Mouse (Mus musculus): ENCODE results near the gene Ppp1r21.
A peak's percentile ranks its signal among the peaks of the same experiment; 100 is the strongest.

Gene Ppp1r21

DNA sequence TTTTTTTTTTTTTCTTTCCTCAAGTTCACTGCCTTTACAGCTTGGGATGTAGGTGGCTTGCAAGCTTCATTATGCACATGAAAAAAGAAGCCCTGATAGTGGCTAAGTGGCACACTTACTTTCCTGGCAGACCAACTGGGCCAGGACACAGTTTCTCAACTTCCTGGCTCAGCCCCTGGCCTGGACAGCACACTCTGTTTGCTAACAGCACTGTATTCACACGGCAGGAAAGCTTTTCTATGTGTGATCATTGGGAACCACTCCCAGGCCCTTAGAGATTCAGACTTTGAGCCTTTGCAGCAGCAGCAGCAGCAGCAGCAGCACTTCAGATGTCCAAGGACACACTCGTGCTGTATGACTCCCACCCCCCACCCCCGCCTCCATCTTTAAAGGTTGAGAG lies 84.3 kb downstream of the Ppp1r21 start:
- DNase-seq (ENCODE audit: low spot score) = no peak

DNA sequence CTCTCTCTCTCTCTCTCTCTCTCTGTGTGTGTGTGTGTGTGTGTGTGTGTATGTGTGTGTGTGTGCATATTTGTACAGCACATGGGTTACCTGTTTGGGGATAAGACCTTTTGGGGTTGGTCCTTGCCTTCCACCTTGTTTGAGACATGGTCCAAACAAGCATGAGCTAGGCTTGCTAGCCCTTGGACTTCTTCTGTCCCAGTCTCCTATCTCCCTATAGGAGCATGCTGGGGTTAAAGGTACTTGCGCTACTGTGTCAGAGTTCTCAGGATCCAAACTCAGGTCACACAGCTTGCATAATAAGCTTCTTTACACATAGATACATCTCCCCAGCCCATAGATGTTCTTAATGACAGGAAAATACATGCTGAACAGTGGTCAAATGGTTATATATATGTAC lies 84.8 kb downstream of the Ppp1r21 start:
- no peak for DNase-seq (ENCODE audit: low spot score)

DNA sequence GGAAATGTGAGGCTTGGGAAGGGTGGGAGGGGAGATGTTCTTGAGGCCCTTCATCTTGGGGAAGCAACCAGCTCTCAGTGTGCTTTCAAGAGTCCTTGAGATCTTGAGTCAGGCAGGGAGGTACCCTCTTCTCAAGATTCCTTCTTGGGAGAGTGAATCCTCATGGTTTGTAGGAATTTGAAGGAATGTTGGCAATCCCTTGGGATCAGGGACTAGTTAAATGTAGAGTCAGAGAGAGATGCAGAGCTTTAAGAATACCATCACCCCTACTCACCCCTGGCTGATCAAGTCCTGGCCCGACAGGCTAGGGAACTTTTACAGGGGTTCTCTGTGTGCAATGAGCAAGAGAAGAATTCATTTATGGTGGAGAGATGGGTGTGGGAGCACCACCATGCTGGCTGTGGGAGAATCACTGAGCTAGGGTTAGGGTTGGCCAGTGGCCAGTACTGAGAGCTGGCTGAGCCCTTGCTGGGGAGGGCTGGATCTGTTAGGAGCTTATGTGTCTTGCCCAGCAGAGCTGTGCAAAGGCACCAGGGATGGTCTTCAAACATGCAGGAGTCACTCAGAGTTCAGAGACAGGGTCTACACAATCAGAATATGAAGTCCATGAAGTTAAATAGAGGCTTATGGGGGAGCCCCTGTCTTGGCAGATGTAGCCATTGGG lies 85.7 kb downstream of the Ppp1r21 start:
- DNase-seq (ENCODE audit: low spot score) = no peak

DNA sequence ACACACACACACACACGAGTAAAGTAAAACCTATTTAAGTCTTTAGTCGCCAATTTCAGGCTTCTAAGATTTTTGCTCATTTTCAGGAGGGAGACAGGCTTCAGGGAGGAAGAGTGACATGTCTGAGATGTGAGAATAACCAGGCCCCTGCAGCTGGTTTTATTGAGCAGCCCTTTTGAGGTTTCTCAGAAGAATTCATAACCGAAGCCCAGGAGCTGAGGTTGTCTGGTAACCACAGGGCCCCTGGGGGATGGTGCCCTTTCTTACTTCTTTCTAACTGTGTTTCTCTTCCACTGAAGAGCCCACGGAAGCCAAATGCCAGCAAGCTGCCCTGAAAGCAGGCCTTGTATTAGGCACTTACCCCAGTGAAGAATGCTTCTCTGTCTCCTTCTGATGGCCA lies 91.0 kb downstream of the Ppp1r21 start:
- no peak for DNase-seq (ENCODE audit: low spot score)

DNA sequence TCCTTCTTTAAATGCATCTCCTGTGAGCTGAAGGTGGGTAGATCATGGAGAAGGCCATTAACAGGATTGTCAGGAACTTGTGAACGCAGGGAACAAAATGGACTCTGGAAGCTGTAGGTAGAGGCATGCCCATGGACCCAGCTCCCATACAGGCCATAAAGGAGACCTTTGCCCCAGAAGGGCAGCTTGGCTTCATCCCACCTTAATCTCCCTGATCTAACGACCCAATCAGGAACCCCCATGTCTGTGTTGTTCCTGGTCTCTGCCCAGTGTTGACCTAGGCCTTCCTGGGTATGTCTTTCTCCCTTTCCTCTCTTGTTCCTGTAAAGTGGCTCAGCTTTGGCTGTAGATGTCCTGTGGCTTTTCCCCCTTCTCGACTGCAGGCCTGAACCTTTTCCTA lies 91.5 kb downstream of the Ppp1r21 start:
- no peak for DNase-seq (ENCODE audit: low spot score)

- DNase-seq (ENCODE audit: low spot score) = no peak
Observed at GRCm38 (mm10) chr17:88622711-88623110, 92.8 kb downstream of the Ppp1r21 start.

- DNase-seq (ENCODE audit: low spot score) = no peak
Observed at GRCm38 (mm10) chr17:88624386-88624785, 94.5 kb downstream of the Ppp1r21 start.

GRCm38 (mm10) chr17:88625350-88625749 lies 95.4 kb downstream of the Ppp1r21 start:
- no peak for DNase-seq (ENCODE audit: low spot score)

GRCm38 (mm10) chr17:88625931-88626330 lies 96.0 kb downstream of the Ppp1r21 start:
- DNase-seq (ENCODE audit: low spot score) = no peak

DNA sequence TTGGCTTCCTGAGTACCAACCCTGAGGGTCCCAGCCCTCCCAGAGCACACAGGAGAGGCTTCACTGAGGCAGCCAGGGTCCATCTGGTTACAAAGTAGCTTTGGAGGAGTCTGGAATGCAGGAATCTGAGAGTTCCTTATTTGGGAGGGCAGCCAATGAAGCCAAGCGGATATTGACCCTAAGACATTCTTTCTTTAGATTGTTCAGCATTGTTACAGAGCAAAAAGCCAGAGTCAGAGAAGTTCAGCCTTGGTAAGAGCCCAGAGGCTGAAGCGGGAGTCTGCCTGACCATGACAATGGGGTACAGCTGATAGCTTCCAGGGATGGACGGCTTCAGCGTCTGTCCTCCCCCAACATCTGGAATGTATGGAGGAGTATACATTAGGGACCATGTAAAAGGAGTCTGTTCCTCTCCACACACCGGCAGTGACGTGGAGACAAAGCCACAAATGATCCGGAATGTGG lies 96.5 kb downstream of the Ppp1r21 start:
- no peak for DNase-seq (ENCODE audit: low spot score)

DNA sequence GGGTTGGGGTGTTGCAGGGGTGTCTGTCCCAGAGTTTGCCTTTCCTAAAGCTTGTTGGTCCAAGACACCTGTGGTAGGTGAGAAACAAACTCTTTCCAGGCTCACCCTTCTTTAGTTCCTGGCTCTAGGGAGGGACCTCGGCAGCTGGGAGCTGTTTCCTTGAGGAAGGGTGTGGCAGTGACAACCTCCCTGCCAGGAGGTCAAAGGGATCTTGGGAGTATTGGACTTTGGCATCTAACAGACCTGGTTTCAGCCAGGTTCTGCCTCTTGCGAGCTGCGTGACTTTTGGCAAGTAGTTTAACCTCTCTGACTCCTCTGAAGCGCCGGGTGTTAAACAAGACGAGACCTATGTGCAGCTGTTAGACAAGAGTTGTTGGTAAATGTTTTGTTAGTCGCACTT lies 97.2 kb downstream of the Ppp1r21 start:
- no peak for DNase-seq (ENCODE audit: low spot score)

DNA sequence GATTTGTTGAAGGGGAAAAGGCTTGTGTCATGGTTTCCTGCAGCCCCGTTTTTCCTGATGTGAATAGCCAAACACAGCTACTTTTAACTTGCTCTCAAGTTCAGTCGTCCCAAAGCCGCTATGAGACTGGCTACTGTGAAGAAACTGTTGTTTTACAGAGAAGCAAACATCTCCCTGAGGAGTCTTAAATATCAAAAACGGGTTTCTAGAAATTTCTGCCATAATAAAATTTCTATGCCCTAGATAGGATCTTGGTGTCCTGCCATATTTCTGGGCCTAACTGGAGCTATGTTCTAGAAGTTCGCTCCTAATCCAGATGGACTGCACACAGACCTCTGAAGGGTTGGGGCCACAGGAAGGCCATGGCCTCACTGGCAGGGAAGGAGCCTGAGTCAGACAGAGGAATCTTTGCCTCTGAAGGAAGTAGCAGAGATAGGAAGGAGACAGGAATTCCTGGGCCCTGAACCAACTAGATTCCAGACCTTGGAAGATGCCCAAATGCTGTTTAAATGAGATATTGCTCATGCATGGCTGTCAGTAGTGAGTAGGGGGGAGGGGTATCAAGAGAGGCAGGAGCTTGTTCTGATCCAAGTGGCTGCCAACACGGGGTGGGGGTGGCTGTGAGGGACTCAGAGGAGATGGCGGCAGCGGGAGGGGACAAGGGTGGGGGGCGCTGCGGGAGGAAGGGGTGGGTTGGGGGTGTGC lies 98.9 kb downstream of the Ppp1r21 start:
- DNase-seq (ENCODE audit: low spot score) = peak; percentile 38

GRCm38 (mm10) chr17:88629381-88629759 lies 99.5 kb downstream of the Ppp1r21 start:
- DNase-seq (ENCODE audit: low spot score) = no peak

- peak; percentile 41 for DNase-seq (ENCODE audit: low spot score)
Observed at GRCm38 (mm10) chr17:88629931-88630553, 100.1 kb downstream of the Ppp1r21 start.

DNA sequence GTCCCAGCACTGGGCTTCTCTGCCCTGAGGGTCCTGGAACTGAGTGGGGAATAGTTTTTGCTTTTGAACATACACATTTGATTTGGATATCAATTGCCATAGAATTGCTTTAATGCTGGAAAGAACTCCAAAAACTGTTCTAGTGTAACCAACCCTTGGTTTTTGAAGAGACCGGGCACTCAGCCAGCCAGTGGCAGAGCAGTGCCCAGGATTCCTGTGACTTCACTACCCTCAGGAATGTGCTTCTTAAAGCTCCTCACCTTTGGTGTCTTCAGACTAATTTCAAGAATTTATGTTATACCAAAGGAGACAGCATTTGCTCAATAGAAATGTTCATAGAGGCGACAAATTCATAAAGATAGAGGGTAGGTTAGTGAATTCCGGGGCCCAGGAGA lies 100.6 kb downstream of the Ppp1r21 start:
- DNase-seq (ENCODE audit: low spot score) = no peak

DNA sequence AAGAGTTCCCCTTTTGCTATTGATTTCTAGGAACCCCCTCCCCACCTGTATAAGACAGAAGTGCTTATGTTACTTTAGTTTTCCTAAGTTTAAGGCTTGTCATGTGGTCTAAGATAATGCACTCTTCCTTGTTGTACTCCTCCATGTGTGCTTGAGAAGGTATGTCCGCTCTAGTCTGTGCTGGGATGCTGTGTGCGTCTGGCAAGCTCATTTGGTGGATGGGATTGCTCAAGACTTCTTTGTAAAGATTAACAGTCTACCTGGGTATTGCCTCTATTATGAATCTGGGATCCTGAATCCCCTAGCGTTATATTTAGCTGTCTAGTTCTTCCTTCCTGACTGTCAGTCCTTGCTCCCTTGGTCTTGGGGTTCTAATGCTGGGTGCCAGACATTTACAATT lies 102.7 kb downstream of the Ppp1r21 start:
- DNase-seq (ENCODE audit: low spot score) = no peak

- DNase-seq (ENCODE audit: low spot score) = no peak
Observed at GRCm38 (mm10) chr17:88636076-88636475, 106.2 kb downstream of the Ppp1r21 start.

GRCm38 (mm10) chr17:88636587-88636986 lies 106.7 kb downstream of the Ppp1r21 start:
- DNase-seq (ENCODE audit: low spot score) = no peak

All from urinary bladder, postnatal 25 days (tissue).